Comparison of ENCODE assay signal across 25 mouse cellular contexts in the genomic region with DNA sequence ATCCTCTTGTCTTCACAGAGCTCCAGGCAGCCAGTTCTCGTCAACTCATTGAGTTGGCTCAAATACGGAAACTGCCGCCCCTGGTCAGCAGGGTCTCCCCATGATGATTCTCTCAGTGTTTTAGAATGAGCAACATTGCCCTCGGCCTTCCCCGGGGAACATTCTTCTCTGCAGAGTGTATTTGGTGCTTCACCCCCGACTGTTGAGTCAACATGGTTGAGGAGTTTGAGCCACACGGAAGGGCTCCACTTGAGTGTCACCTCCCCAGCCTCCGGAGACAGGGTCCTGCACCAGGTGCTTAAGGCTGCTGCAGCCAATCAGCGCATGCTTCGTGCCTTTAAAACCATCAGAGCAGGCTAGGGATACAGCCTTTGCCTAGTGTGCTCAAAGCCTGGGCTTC. TPM values are rescaled to one million over a fixed set of nuclear protein-coding genes. Genes with fewer than 3 reads are reported as not detected.
DNase-seq lines count a peak whose midpoint lies in the region; ATAC-seq and TF ChIP-seq lines count a peak whose summit lies in the region.
"Had no signal": no experiment of that assay in that cellular context is flagged by ENCODE, and none has a peak within 500 bp of the region (broad histone marks: within the 10 kb centered on the region; RNA-seq: fewer than 3 reads in every experiment).

No protein-coding gene starts in this region.

- 44% methylated on average over 10 of the region's 10 CpGs for WGBS in lung, embryonic 16.5 days
- WGBS in forebrain, postnatal 0 days = 77% methylated on average over 10 of the region's 10 CpGs
- WGBS in midbrain, embryonic 10.5 days = 74% methylated on average over 10 of the region's 10 CpGs

- H3K27me3 ChIP-seq in megakaryocyte, embryonic 14.5 days (replicated peaks) = no peaks in the 10 kb centered on the region
- H3K27me3 ChIP-seq in lung, embryonic 16.5 days (ENCODE audit: control insufficient read depth, insufficient read depth, low read depth, low read length) = no peaks in the 10 kb centered on the region
- no peaks in the 10 kb centered on the region for H3K27me3 ChIP-seq in forebrain, postnatal 0 days (ENCODE audit: insufficient read depth, low read length)
- no peaks in the 10 kb centered on the region for H3K27me3 ChIP-seq in midbrain, embryonic 10.5 days (ENCODE audit: low read depth, poor library complexity, severe bottlenecking)
- H3K27me3 ChIP-seq: embryonic facial prominence, embryonic 13.5 days; forebrain, embryonic 13.5 days; hindbrain, embryonic 15.5 days; liver, embryonic 15.5 days; neural tube, embryonic 15.5 days had no signal

- no peak for ATAC-seq in megakaryocyte, adult 5-6 weeks (ENCODE audit: poor library complexity, severe bottlenecking)
- ATAC-seq in lung, embryonic 16.5 days (ENCODE audit: low read depth) = peak; percentile 84
- no peak for ATAC-seq in forebrain, postnatal 0 days
- ATAC-seq: forebrain, embryonic 13.5 days; midbrain, embryonic 16.5 days had no signal

- no peak for TF ChIP-seq CTCF in forebrain, postnatal 0 days (IDR thresholded peaks at IDR 0.05; ENCODE audit: low read depth)

- H3K27ac ChIP-seq in lung, embryonic 16.5 days (ENCODE audit: low read length) = peak overlapping the region; percentile 74
- no peak overlapping the region for H3K27ac ChIP-seq in forebrain, postnatal 0 days (ENCODE audit: low read depth, low read length)
- no peak overlapping the region for H3K27ac ChIP-seq in midbrain, embryonic 10.5 days (replicated peaks)
- H3K27ac ChIP-seq: embryonic facial prominence, embryonic 13.5 days; forebrain, embryonic 13.5 days; hindbrain, embryonic 15.5 days; liver, embryonic 15.5 days; neural tube, embryonic 15.5 days had no signal

- no peaks in the 10 kb centered on the region for H3K9me3 ChIP-seq in megakaryocyte, embryonic 14.5 days
- no peaks in the 10 kb centered on the region for H3K9me3 ChIP-seq in lung, embryonic 16.5 days (ENCODE audit: control insufficient read depth, low read length)
- no peaks in the 10 kb centered on the region for H3K9me3 ChIP-seq in forebrain, postnatal 0 days (ENCODE audit: low read length)
- no peaks in the 10 kb centered on the region for H3K9me3 ChIP-seq in midbrain, embryonic 10.5 days (replicated peaks)
- H3K9me3 ChIP-seq: embryonic facial prominence, embryonic 13.5 days; forebrain, embryonic 13.5 days; hindbrain, embryonic 15.5 days; liver, embryonic 15.5 days; neural tube, embryonic 15.5 days had no signal

- H3K4me3 ChIP-seq in megakaryocyte, embryonic 14.5 days (replicated peaks) = peak overlapping the region; percentile 4
- no peak overlapping the region for H3K4me3 ChIP-seq in lung, embryonic 16.5 days (ENCODE audit: low read length)
- no peak overlapping the region for H3K4me3 ChIP-seq in forebrain, postnatal 0 days (ENCODE audit: low read depth, low read length)
- H3K4me3 ChIP-seq in midbrain, embryonic 10.5 days = no peak overlapping the region
- H3K4me3 ChIP-seq: embryonic facial prominence, embryonic 13.5 days; forebrain, embryonic 13.5 days; hindbrain, embryonic 15.5 days; liver, embryonic 15.5 days; myocyte; neural tube, embryonic 15.5 days had no signal

- H3K4me2 ChIP-seq in lung, embryonic 16.5 days (ENCODE audit: low read depth, low read length) = no peak overlapping the region
- no peak overlapping the region for H3K4me2 ChIP-seq in forebrain, postnatal 0 days (ENCODE audit: low read depth)
- H3K4me2 ChIP-seq: embryonic facial prominence, embryonic 13.5 days; forebrain, embryonic 13.5 days; hindbrain, embryonic 15.5 days; liver, embryonic 15.5 days; neural tube, embryonic 15.5 days had no signal

- H3K9ac ChIP-seq in lung, embryonic 16.5 days (ENCODE audit: low read length) = peak overlapping the region; percentile 36
- no peak overlapping the region for H3K9ac ChIP-seq in forebrain, postnatal 0 days
- H3K9ac ChIP-seq: embryonic facial prominence, embryonic 13.5 days; forebrain, embryonic 13.5 days; hindbrain, embryonic 15.5 days; liver, embryonic 15.5 days; neural tube, embryonic 15.5 days had no signal

- no peaks in the 10 kb centered on the region for H3K36me3 ChIP-seq in megakaryocyte, embryonic 14.5 days (replicated peaks; ENCODE audit: low read length)
- H3K36me3 ChIP-seq in lung, embryonic 16.5 days (ENCODE audit: control insufficient read depth, insufficient read depth, low read length) = no peaks in the 10 kb centered on the region
- H3K36me3 ChIP-seq in forebrain, postnatal 0 days (ENCODE audit: insufficient read depth) = no peaks in the 10 kb centered on the region
- H3K36me3 ChIP-seq in midbrain, embryonic 10.5 days = no peaks in the 10 kb centered on the region
- H3K36me3 ChIP-seq: embryonic facial prominence, embryonic 13.5 days; hindbrain, embryonic 15.5 days; liver, embryonic 15.5 days; neural tube, embryonic 15.5 days had no signal

- peak; percentile 3 for DNase-seq in adrenal gland, postnatal 14 days
- no peak for DNase-seq in adrenal gland, postnatal 36 days
- no peak for DNase-seq in c-Kit-positive CD71-positive TER-119-positive erythroid progenitor cells, embryonic 14.5 days (ENCODE audit: low spot score)
- no peak for DNase-seq in forebrain, postnatal 0 days
- no peak for DNase-seq in midbrain, embryonic 10.5 days (ENCODE audit: low spot score)
- DNase-seq: cerebellum, adult 2 months; cerebellum, postnatal 25 days; embryo, embryonic 11 days; heart, adult 11 months; kidney, adult 2 months; kidney, postnatal 10 days; left cerebral cortex, postnatal 4 days; liver; right cerebral cortex, adult 18-20 months; thymus, adult 18-20 months had no signal

- H3K4me1 ChIP-seq in megakaryocyte, embryonic 14.5 days = peaks cover 67% of the 10 kb centered on the region
- peaks cover 16% of the 10 kb centered on the region for H3K4me1 ChIP-seq in lung, embryonic 16.5 days (replicated peaks; ENCODE audit: control insufficient read depth, insufficient read depth, low read length)
- no peaks in the 10 kb centered on the region for H3K4me1 ChIP-seq in forebrain, postnatal 0 days (ENCODE audit: insufficient read depth)
- H3K4me1 ChIP-seq in midbrain, embryonic 10.5 days = 0 out of 2 replicates have a peak, but pooled peaks cover 2% of the 10 kb centered on the region
- H3K4me1 ChIP-seq: forebrain, embryonic 13.5 days; hindbrain, embryonic 15.5 days; liver, embryonic 15.5 days; neural tube, embryonic 15.5 days had no signal

RNA-seq across cellular contexts. Expression of a gene that starts 35.5 kb away (rescaled TPM):
- total RNA-seq in adrenal gland, postnatal 14 days (2021) = 430 and 443 TPM in 2 replicates
- total RNA-seq in adrenal gland, postnatal 36 days (2021) = 100 to 1,000 TPM; 563 to 586 TPM
- polyA plus RNA-seq in megakaryocyte, embryonic 14.5 days (2012; ENCODE audit: insufficient read depth, low replicate concordance) = 186 and 405 TPM in 2 replicates
- 162 and 187 TPM in 2 replicates for total RNA-seq in megakaryocyte, adult 5-6 weeks (2015)
- total RNA-seq in megakaryocyte, adult 5-6 weeks (2017) = 23.2 and 39.4 TPM in 2 replicates
- 182 and 185 TPM in 2 replicates for polyA plus RNA-seq in lung, embryonic 16.5 days (2015; fragmentation: Nextera tagmentation; extraction: Ambion mirVana)
- total RNA-seq in forebrain, postnatal 0 days (2014; rRNA removed) = 35.8 and 36.5 TPM in 2 replicates
- 200 and 227 TPM in 2 replicates for polyA plus RNA-seq in forebrain, postnatal 0 days (2015; fragmentation: Nextera tagmentation; extraction: Ambion mirVana)
- polyA plus RNA-seq in midbrain, embryonic 10.5 days (2016; fragmentation: Nextera tagmentation; extraction: Ambion mirVana) = 285 and 291 TPM in 2 replicates

RNA-seq across cellular contexts. Expression of a gene that starts 51.3 kb away (rescaled TPM):
- total RNA-seq in adrenal gland, postnatal 14 days (2021) = 280 and 301 TPM in 2 replicates
- total RNA-seq in adrenal gland, postnatal 36 days (2021) = 100 to 1,000 TPM; 309 to 387 TPM
- polyA plus RNA-seq in megakaryocyte, embryonic 14.5 days (2012; ENCODE audit: insufficient read depth, low replicate concordance) = 1,439 and 1,641 TPM in 2 replicates
- 464 and 549 TPM in 2 replicates for total RNA-seq in megakaryocyte, adult 5-6 weeks (2015)
- 759 and 878 TPM in 2 replicates for total RNA-seq in megakaryocyte, adult 5-6 weeks (2017)
- 71.7 and 77.6 TPM in 2 replicates for polyA plus RNA-seq in lung, embryonic 16.5 days (2015; fragmentation: Nextera tagmentation; extraction: Ambion mirVana)
- total RNA-seq in forebrain, postnatal 0 days (2014; rRNA removed) = 26.4 and 35.2 TPM in 2 replicates
- polyA plus RNA-seq in forebrain, postnatal 0 days (2015; fragmentation: Nextera tagmentation; extraction: Ambion mirVana) = 5.8 and 7.2 TPM in 2 replicates
- polyA plus RNA-seq in midbrain, embryonic 10.5 days (2016; fragmentation: Nextera tagmentation; extraction: Ambion mirVana) = 29.0 and 29.4 TPM in 2 replicates
